Mouse (Mus musculus) adrenal gland, postnatal 25 days (tissue): ENCODE measurements at regions not wholly inside any gene's neighbourhood (a gene's known extent, or its start where the extent isn't known, plus 50 kb on each side); places are given as distances from the start of the nearest gene placed in this dataset.
"Not testable (repeated sequence)": the region's sequence is repeated elsewhere in the genome, so short reads cannot be mapped to it uniquely, and the experiment has no call there.

Experiments used
- DNase-seq: peaks from one replicate; pipeline ENCODE4 v3.0.0; 2021; ENCODE audit warnings: mixed read lengths

GRCm38 (mm10) chr14:87612871-87613270 lies 196.4 kb downstream of the Tdrd3 start:
- no peak for DNase-seq

GRCm38 (mm10) chr14:87619368-87620035 lies 203.1 kb downstream of the Tdrd3 start:
- no peak for DNase-seq

GRCm38 (mm10) chr14:87631078-87631813 lies 214.8 kb downstream of the Tdrd3 start:
- no peak for DNase-seq

GRCm38 (mm10) chr14:87634596-87634995 lies 218.2 kb downstream of the Tdrd3 start:
- DNase-seq: no peak

- DNase-seq: no peak
These were observed 220.7 kb downstream of the Tdrd3 start for GRCm38 (mm10) chr14:87637131-87637530.

GRCm38 (mm10) chr14:87667910-87668309 lies 251.5 kb downstream of the Tdrd3 start:
- no peak for DNase-seq

- no peak for DNase-seq
These were observed 253.1 kb downstream of the Tdrd3 start for GRCm38 (mm10) chr14:87669496-87669895.

- no peak for DNase-seq
These were observed 264.3 kb downstream of the Tdrd3 start for GRCm38 (mm10) chr14:87680788-87681187.

GRCm38 (mm10) chr14:87683091-87683806 lies 266.8 kb downstream of the Tdrd3 start:
- not testable (repeated sequence) for DNase-seq

GRCm38 (mm10) chr14:87689866-87690265 lies 273.4 kb downstream of the Tdrd3 start:
- DNase-seq: no peak

- DNase-seq: no peak
These were observed 320.0 kb downstream of the Tdrd3 start for GRCm38 (mm10) chr14:87736456-87736855.

- DNase-seq: no peak
These were observed 329.1 kb downstream of the Tdrd3 start for GRCm38 (mm10) chr14:87745524-87745923.

- no peak for DNase-seq
These were observed 329.6 kb downstream of the Tdrd3 start for GRCm38 (mm10) chr14:87746011-87746410.

- no peak for DNase-seq
These were observed 332.6 kb downstream of the Tdrd3 start for GRCm38 (mm10) chr14:87749068-87749467.

- DNase-seq: no peak
These were observed 333.3 kb downstream of the Tdrd3 start for GRCm38 (mm10) chr14:87749762-87750161.

- no peak for DNase-seq
These were observed 334.3 kb downstream of the Tdrd3 start for GRCm38 (mm10) chr14:87750665-87751170.

GRCm38 (mm10) chr14:87754744-87755143 lies 338.3 kb downstream of the Tdrd3 start:
- DNase-seq: no peak

- DNase-seq: no peak
These were observed 359.0 kb downstream of the Tdrd3 start for GRCm38 (mm10) chr14:87775332-87775890.

- no peak for DNase-seq
These were observed 383.4 kb downstream of the Tdrd3 start for GRCm38 (mm10) chr14:87799803-87800202.

- DNase-seq: not testable (repeated sequence)
These were observed 393.2 kb downstream of the Tdrd3 start for GRCm38 (mm10) chr14:87809664-87810063.

- no peak for DNase-seq
These were observed 427.7 kb downstream of the Tdrd3 start for GRCm38 (mm10) chr14:87844120-87844519.

- no peak for DNase-seq
These were observed 445.0 kb downstream of the Tdrd3 start for GRCm38 (mm10) chr14:87861486-87861885.
